Mouse (Mus musculus) megakaryocyte progenitor cell, adult 5-6 weeks (primary cell): ENCODE results near the gene Edn2. TPM values are rescaled to one million over a fixed set of nuclear protein-coding genes. Genes with fewer than 3 reads are reported as not detected.
A peak's percentile ranks its signal among the peaks of the same experiment; 100 is the strongest.

Experiments
- ATAC-seq: replicated peaks from 2 replicates; pipeline ENCODE4 v1.8.0; 2016; ENCODE audit warnings: mild to moderate bottlenecking, moderate TSS enrichment, inconsistent platforms; ENCODE audit not compliant: poor library complexity
- total RNA-seq, 2 experiments: library from RNA; stranded (forward) in 1 of 2; stranded (reverse) in 1 of 2; fragments of 157-497, 149-512 nt in 1 of 2; fragments of 200-1000 nt in 1 of 2; gene quantifications; 2 replicates each; pipeline versions ENCODE4 v1.2.3 to v1.2.4; 2015 to 2017

The Edn2 gene
- total RNA-seq, 2 experiments from 2014 or later, result not detected

DNA sequence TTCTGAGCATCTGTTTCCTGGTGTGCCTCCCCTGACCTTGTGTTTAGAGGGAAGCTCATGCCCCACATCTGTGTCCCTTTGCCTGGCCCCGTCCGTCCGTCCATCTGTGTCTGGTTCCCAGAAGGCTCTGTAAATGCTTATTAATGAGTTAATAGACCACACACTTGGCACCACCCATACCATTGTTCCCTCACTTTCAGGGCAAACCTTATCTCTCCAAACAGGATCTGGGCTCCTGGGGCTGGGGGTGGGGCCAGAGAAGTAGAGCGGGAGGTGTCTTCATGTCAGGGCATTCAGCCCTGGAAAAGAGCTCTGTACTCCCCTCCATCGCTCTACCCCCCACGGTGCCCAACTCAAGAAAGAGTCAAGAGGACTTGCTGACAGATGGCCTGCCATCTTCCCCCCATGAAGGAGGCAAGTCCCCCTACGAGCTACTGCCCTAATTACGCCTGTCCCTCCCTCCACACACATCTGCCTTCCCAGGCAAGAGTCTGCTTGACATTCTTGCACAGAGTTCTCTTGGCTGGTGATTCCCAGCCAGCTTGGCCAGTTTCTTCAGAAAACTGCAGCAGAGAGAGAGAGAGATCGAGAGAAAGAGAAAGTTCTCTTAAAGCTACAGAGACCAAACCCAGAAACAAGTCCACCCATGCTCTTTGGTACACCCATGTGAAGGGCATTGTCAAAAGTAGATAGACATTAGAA lies 38.3 kb downstream of the Edn2 start:
- peak; percentile 31; the same call in 1 of the 2 replicates for ATAC-seq

DNA sequence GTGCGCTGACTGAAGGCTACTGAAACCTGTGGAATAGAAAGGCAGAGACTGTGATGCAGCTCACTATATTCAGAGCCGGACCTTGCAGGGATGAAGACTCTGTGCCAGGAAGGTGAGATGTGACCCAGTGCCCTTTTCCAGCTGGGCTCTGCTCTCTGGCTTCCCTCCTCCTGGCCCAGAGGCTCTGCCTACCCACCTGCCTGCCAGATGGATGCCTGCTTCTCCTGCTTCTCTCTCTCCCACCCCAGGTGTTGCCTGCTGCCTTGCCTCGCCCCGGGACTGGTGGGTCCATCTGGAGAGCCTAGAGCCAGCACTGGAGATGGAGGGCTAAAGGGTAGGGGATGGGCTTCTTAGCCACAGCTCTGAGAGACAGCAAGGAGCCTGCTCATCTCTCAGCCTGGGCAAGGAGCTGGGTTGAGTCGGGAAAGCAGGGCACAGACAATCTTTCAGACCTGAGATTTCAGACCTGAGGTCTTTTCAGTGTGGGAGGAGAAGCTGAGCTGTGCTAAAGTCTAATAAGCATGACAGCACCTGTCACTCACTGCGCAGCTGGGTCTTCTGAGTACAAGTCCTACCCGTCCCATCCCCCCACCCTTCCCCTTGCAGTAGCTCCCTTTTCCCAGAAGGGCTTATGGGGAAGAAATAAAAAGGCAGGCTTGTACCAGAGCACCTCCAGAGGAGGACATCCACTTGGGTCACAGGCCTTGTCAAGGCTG lies 39.7 kb downstream of the Edn2 start:
- no peak for ATAC-seq

DNA sequence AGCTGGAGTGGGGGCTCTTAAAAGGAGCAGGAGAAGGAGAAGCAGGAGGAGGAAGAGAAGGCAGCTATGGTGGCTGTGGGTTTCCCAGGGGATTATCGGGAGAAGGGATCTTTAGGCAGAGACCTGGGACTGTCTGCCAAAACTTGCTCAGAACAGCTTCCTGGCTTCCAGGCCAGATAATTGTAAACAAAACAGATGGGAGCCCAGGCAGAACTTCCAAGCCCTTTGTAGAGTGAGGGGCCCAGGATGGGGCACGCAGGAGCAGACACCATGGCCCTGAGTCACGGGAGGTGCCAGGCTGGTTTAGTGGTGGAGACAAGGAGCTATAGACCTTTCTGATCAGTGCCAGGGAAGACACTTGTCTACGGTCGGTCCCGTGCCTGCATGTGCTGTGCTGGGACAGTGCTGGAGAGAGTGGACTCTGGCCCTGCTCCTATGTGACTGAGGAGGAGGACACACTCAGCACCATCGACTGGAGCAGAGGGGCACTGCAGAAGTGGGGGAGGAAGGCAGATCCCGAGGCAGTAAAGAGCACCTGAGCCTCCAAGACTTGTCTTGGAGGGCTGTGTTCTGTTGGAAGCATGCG lies 43.4 kb downstream of the Edn2 start:
- ATAC-seq, result no peak

DNA sequence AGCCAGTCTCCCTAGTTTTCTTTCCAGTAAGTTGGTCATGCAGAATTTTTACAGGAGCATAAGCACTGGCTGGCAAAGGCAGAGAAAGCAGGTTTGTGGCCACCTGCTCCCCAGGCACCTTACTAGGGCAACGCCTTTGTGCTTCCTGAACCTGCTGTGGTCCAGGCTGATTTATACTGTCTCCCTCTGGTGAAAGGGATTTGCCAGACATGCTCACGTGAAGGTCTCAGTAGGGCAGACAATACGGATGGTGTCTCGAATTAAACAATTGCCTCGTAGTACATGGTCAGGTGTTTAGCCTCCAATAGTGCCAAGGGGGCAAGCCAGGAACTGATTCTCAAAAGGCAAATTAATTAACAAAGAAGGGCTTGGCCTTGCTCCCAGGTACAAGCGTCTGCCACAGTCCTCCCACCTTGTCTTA lies 45.5 kb downstream of the Edn2 start:
- no peak for ATAC-seq

DNA sequence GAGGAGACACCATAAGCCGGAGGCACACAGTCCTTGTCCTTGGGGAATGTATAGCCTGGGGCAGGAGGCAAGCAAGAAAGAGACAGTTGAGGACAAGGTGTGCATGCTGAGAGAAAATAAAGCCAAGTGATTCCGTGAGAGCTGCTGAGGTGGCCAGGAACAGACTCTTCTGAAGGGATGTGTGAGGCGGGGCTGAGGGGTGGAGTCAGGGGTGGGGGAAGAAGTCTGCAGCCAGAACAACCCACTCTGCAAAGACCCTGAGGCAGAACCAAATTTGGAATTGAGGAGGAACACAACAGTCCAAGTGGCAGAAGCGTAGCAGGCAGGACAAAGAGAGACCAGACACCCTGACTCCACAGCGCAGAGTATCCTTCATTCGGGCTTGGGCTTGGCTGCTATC lies 51.1 kb downstream of the Edn2 start:
- ATAC-seq, result no peak

DNA sequence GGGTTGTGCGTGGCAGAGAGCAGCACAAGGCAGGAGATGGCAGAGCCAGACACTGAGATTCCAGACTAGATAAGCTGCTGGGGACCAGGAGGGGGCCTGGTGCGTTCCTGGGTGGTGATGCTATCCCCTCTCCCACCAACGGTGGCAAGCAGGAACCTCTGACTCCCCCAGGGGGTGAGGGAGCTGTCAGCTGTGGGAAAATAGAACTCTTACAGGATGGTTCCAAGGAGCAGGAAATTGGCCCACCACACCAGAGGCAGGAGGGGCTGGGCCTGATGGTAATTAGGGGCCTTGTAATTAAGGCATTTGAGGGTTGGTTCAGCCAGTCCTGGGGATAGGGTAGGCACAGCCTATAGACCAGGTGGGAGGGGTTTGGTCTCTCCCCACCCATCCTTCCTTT lies 51.8 kb downstream of the Edn2 start:
- ATAC-seq, result no peak

DNA sequence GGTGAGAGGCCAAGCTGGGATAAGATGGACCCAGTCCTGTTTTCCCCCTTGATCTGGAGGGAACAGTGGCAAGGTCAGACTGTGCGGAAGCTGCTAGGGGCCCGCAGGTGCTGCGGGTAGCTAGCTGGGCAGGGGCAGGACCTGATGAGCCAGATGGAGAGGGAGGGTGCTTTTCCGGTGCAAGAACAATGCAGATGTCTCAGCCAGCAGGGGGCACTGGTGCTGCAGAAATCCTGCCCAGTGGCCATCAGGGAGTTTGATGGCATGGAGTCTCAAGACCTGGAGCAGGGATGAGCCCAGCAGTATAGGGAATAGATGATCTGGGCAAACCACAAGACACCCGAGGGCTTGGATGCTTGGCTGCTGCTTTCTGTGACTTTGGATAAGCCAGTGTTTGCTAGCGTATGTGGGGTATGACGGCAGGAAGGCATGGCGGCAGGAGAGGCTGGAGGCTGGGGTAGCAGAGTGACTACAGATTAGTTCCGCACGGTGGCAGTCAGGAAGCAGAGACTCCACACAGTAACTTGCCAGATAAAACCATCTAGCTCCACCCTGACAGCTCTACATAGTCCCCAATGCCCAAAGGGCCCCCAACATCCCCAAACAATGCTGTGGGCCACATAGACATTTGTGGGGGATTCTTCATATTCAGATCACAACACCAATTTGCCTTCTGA lies 55.0 kb downstream of the Edn2 start:
- ATAC-seq, result peak; percentile 82

DNA sequence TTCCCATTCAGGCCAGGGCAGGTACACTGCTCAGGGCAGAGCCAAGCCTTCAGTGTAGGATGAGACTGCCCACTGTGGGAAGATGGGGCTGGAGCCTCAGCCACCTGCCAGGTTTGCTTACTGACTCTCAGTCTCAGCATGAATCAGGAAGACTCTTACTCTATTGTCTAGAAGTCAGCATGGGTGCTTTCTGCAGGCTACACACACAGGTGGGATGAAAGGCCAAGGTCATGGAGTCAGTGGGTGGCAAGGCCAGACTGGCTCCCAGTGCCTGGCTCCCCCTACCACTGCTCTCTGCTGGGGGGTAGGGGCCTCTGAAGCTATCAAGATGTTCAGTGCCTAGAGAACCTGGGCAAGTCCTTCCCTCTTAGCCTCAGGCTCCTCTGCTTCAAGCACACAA lies 55.9 kb downstream of the Edn2 start:
- ATAC-seq, result no peak

Other genes starting within 250 kb of the Edn2 start
- gene AL607142.1, start 96.2 kb upstream of the Edn2 start, total RNA-seq (2015), result not detected in 2 replicates
- not detected in 2 replicates for gene AL607142.1, start 96.2 kb upstream of the Edn2 start, total RNA-seq (2017)
- not detected in 2 replicates for gene Foxo6, start 126.1 kb downstream of the Edn2 start, total RNA-seq (2015)
- gene Foxo6, start 126.1 kb downstream of the Edn2 start, total RNA-seq (2017), result not detected in 2 replicates
- 50.5 and 60.6 TPM in 2 replicates for gene Scmh1, start 244.1 kb downstream of the Edn2 start, total RNA-seq (2015)
- 11.6 and 16.0 TPM in 2 replicates for gene Scmh1, start 244.1 kb downstream of the Edn2 start, total RNA-seq (2017)